Mouse (Mus musculus) urinary bladder, postnatal 14 days (tissue): ENCODE results near the gene Efcab9.

Source experiments
- DNase-seq: peaks from one replicate; pipeline ENCODE4 v3.0.0; 2021; ENCODE audit warnings: low spot score

The Efcab9 gene

DNA sequence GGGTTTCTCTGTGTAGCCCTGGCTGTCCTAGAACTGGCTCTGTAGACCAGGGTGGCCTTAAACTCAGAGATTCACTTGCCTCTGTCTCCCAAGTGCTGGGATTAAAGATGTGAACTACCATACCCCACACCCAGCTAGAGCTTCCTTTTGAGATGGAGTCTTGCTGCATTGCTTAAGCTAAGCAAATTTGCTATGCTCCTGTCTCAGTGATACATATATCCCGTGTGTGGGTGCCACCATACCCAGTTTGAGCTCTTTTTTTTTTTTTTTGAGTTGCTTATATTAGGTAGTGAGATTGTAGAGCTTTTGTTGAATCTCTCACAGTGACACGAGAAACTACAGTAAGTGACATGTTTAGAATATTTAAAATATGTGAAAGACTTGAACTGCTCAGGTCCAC is 36.6 kb downstream of the Efcab9 start:
- DNase-seq, result no peak

DNA sequence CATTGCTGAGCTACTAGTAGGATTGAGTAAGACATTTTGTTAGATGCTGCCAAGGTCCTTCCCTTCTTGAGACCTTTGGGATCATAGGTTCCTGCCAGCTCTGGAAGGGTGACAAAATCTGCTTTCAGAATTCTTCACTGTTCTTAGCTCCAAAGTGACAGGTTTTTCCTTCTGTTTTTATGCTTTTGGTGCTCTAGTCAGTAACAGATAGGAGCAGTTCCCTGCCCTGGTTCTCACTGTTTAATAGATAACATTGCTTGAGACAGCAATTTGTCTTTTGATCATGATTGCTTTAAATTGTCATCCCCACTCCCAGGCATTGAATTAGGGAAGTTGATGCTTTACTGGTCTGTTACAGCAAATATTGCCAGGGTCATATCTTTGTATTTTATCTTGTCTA is 38.6 kb downstream of the Efcab9 start:
- DNase-seq, result no peak

DNA sequence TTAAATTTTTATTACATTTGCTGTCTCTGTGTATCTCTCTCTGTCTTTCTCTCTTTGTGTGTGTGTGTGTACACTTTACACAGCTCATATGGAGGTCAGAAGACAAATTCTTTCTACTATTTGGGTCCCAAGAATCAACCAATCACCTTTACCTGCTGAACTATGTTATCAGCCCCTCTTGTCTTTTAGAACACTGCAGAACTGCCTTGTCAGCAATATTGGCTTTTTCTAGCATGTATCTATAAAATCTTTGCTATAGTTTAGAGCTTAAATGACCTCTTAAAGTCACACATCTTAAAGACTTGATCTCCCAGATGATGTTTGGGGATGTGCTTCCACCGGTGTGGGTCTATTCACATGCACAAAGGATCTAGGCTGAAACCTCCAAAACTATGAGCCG is 40.8 kb downstream of the Efcab9 start:
- DNase-seq, result no peak

DNA sequence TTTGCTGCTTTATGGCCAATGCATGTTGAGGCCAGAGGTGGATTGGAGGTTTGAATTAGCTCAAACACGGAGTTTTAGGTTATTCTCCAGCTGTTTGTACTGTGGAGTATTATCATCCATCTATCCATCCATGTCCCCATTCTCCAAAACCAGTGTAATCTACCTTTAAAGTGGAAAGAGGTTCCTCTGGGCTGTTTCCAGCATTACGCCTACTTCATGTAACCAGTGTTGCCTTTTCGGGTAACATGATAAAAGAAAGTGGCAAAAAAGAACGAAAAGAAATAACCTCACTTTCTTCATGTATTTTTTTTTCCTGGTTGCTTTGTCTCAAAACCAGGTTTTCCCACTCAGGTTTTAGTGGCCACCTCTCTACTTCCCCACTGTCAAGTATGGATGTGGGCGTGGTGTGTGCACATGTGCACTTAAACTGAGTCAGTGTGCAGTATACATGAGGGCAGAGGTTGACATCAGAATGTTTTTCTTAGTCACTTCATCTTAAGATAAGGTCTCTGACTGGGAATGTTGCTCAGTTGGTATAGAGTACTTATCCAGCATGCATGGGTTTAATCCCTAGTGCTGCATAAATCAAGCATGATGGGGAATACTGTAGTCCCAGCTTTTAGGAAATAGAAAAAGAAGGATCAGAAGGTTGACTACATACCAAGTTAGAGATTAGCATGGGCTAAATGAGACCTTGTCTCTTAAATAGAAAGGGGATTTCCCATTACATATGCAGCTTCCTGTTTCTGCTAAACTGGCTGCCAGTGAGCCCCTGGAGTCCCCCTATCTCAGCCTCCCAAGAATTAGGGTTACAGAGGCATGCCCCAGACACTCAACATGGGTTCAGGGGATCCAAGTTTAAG is 42.8 kb downstream of the Efcab9 start:
- DNase-seq, result no peak

DNA sequence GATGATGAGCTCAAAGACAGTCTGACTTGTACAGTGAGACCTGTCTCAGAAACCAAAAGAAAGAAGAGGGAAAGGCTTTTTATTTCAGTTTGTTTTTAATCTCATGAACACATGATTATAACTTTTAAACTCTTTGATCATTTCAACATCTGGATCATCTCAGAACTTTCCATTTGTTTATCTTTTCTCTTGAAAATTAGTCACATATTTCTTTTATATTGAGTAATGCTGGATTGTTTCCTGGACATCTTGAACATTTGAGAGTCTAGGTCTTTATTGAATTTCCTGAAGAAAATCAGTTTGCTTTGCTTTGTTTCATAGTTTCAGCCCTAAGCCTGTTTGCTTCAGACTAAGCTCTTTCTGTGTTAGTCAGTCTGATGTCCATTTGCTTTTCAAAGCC is 43.5 kb downstream of the Efcab9 start:
- DNase-seq, result no peak

DNA sequence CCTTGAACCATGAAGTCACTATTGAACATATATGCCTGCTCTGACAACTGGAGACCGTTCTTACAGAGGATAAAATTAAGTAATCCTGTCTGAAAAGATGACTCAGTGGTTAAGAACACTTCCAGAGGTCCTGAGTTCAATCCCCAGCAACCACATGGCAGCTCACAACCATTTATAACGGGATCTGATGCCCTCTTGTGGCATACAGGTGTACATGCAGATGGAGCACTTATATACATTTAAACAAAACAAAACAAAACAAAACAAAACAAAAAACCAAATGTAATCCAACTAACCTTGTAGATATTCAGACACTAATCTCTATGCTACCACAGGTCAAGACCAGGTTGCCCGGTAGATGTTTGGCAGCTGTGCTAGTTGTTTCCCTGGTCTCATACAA is 44.4 kb downstream of the Efcab9 start:
- no peak for DNase-seq

DNA sequence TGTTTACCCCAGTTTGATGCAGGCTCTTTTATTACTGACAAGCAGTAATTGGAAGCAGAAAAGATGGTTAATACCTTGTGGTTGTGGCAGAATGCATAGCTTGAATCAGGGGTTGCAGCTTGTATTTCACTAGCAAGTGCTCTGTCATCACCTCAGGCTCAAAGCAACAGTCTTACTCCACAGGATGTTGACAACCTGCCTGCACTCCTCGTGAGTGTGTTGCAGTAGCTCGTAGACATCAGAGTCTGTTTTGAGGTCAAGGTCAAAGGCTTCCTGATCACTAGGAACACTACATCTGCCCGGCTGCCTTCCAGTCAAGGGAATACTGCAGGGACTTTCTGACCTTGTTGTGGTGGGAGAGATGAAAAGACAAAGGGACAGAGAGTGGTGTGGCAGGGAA is 45.3 kb downstream of the Efcab9 start:
- DNase-seq, result no peak

DNA sequence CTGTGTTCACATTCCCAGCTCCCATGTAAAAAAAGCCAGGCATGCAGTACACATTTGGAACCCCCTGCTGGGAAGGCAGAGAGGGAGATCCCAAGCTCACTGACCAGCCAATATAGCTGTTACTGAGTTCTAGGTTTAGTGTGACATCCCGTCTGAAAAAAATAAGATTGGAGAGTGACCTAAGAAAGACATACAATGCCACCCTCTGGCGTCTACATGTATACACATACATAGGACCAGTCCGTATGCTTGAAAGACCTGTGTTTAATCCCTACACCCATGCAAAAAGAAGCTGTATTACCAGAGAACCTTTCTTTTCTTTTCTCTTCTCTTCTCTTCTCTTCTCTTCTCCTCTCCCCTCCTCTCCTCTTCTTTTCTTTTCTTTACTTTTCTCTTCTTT is 46.6 kb downstream of the Efcab9 start:
- DNase-seq, result no peak

DNA sequence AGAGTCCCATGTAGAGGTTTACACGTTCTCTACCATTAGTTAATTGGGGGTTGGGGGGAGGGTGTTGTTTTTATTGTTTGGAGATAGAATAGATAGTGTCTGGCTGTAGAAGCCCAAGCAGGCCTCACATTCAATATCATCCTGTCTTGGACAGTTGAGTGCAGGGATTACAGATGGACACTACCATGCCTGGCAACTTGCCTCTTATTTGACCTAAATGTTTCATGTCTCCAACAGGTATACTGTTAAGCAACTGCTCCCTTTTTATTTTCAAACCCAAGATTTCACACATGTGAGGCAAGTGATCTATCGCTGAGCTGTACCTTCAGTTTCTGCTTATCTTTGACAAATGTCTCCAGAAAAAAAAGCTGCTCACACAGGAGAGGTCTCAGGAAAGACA is 50.4 kb downstream of the Efcab9 start:
- DNase-seq, result no peak

DNA sequence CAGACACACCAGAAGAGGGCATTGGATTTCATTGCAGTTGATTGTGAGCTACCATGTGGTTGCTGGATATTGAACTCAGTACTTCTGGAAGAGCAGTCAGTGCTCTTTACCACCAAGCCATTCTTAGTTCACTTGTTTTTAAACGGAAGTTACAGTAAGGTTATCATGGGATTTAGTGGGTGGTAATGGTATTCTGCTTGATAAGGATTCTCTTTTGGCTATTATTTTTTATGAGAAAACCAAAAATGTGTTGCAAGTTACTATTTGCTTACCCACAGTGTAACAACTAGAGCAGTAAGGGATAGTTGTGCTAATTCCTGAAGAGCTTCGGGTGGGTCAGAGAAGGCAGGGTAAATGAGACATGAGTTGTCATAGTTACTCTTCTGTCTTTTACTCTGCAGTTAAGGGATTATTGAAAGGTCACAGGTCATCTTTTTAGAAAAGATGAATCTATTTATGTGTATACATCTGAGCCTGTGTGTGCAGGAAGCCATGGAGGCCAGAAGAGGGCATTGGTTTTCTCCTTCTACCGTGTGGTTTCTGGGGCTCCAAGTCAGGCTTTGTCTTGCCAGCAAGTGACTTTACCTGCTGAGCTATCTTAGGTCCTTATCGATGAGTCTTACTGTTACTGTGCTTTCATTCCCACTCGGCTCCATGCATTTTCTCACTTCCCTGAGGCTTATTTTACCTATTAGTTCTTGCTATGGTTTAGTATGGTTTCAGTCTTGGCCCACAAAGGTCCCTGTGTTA is 56.2 kb downstream of the Efcab9 start:
- no peak for DNase-seq

DNA sequence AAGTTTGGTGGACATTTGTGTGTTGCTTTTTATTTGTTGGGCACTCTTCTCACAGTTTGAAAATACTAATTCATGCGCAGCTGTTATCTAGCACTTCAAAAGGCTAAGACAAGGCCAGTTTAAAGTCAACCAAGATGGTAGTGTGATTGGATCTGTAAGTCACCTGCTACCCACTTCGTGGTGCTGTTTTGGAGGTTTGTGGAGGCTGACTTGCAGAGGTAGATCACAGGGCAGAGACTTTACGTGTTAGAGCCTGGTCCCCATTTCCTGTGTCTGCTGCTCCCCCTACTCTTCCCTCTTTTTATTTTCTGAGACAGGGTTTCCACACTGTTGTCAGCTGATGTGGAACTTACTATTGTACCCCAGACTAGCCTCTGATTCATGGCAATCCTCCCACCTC is 57.2 kb downstream of the Efcab9 start:
- no peak for DNase-seq
